Comparison of ENCODE assay signal across 16 mouse cellular contexts in the genomic region with DNA sequence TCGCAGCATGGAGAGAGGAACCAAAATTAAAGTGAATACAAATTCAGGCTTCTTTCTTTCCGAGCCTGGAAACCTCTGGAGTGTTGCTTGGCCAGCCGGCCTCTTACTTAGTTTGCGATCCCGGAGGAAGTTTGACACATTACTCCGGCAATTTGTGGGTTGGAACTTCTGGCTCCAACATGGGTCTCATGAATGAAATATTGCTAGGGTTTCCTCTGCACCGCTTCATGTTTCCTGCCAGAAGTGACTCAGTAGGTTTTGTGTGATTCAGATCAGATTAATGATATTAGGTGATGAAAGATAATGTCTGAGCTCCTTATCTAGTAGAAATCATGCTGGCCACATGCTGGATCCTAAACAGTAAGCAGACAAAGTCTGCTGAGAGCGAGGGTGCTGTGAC. TPM values are rescaled to one million over a fixed set of nuclear protein-coding genes. Genes with fewer than 3 reads are reported as not detected.
A peak's percentile ranks its signal among the peaks of the same experiment; 100 is the strongest.
DNase-seq lines count a peak whose midpoint lies in the region; ATAC-seq and TF ChIP-seq lines count a peak whose summit lies in the region.
"Had no signal": no experiment of that assay in that cellular context is flagged by ENCODE, and none has a peak within 500 bp of the region (broad histone marks: within the 10 kb centered on the region; RNA-seq: fewer than 3 reads in every experiment).

No protein-coding gene starts in this region.

- no peak overlapping the region for H3K9ac ChIP-seq in heart, postnatal 0 days (replicated peaks; ENCODE audit: low read depth, low read length)
- H3K9ac ChIP-seq in heart, embryonic 12.5 days: no peak overlapping the region
- H3K9ac ChIP-seq: forebrain, embryonic 15.5 days; neural tube, embryonic 15.5 days had no signal

- H3K4me3 ChIP-seq in heart, postnatal 0 days (ENCODE audit: low read depth, low read length): no peak overlapping the region
- H3K4me3 ChIP-seq in heart, embryonic 12.5 days: no peak overlapping the region
- H3K4me3 ChIP-seq: forebrain, embryonic 15.5 days; hindbrain, embryonic 10.5 days; layer of hippocampus, adult 2 months; neural tube, embryonic 15.5 days had no signal

- H3K4me2 ChIP-seq in heart, postnatal 0 days (ENCODE audit: low read depth, low read length): no peak overlapping the region
- H3K4me2 ChIP-seq in heart, embryonic 12.5 days: no peak overlapping the region
- H3K4me2 ChIP-seq: forebrain, embryonic 15.5 days; neural tube, embryonic 15.5 days had no signal

- ATAC-seq in heart, postnatal 0 days (ENCODE audit: insufficient read depth, low read depth): no peak
- no peak for ATAC-seq in heart, embryonic 12.5 days (ENCODE audit: insufficient number of reproducible peaks, low FRiP score)
- ATAC-seq: forebrain, embryonic 15.5 days had no signal

- 0 out of 2 replicates have a peak overlapping the region, but pooled peaks have one; percentile 32 for H3K27ac ChIP-seq in heart, postnatal 0 days (ENCODE audit: low read depth)
- no peak overlapping the region for H3K27ac ChIP-seq in heart, embryonic 12.5 days (ENCODE audit: poor library complexity, severe bottlenecking)
- H3K27ac ChIP-seq: forebrain, embryonic 15.5 days; hindbrain, embryonic 10.5 days; layer of hippocampus, adult 2 months; neural tube, embryonic 15.5 days had no signal

- H3K4me1 ChIP-seq in heart, postnatal 0 days (ENCODE audit: control insufficient read depth, insufficient read depth): peaks cover 34% of the 10 kb centered on the region
- H3K4me1 ChIP-seq in heart, embryonic 12.5 days (replicated peaks): peaks cover 49% of the 10 kb centered on the region
- H3K4me1 ChIP-seq: forebrain, embryonic 15.5 days had no signal

- H3K36me3 ChIP-seq in heart, postnatal 0 days (replicated peaks; ENCODE audit: control insufficient read depth, insufficient read depth, low read length): peaks cover 19% of the 10 kb centered on the region
- H3K36me3 ChIP-seq in heart, embryonic 12.5 days: peaks cover 38% of the 10 kb centered on the region
- H3K36me3 ChIP-seq: forebrain, embryonic 15.5 days had no signal

- 61% methylated on average over 8 of the region's 8 CpGs for WGBS in heart, postnatal 0 days
- 77% methylated on average over 8 of the region's 8 CpGs for WGBS in heart, embryonic 12.5 days

- no peaks in the 10 kb centered on the region for H3K9me3 ChIP-seq in heart, postnatal 0 days (replicated peaks; ENCODE audit: control insufficient read depth, low read length)
- H3K9me3 ChIP-seq in heart, embryonic 12.5 days (replicated peaks): no peaks in the 10 kb centered on the region
- H3K9me3 ChIP-seq: forebrain, embryonic 15.5 days; neural tube, embryonic 15.5 days had no signal

- no peak for TF ChIP-seq EP300 in heart, postnatal 0 days (IDR thresholded peaks at IDR 0.05; ENCODE audit: low read depth)

- DNase-seq in heart, postnatal 0 days (ENCODE audit: low spot score): no peak
- peak; percentile 23 for DNase-seq in testis, postnatal 10 days (ENCODE audit: low spot score)
- DNase-seq in testis, postnatal 14 days (ENCODE audit: low spot score): no peak
- peak; percentile 61 for DNase-seq in kidney, postnatal 14 days
- no peak for DNase-seq in layer of hippocampus, postnatal 14 days (ENCODE audit: low spot score in 2 of 2)
- no peak for DNase-seq in B cell, adult 2 months
- DNase-seq: cerebellum, adult 8-10 months; gastrocnemius, postnatal 36 days; midbrain, embryonic 14.5 days; right cerebral cortex, adult 18-20 months; thymus, postnatal 4 days had no signal

- H3K27me3 ChIP-seq in heart, postnatal 0 days (ENCODE audit: control insufficient read depth, insufficient read depth, low read length): no peaks in the 10 kb centered on the region
- no peaks in the 10 kb centered on the region for H3K27me3 ChIP-seq in heart, embryonic 12.5 days (replicated peaks)
- H3K27me3 ChIP-seq: forebrain, embryonic 15.5 days; neural tube, embryonic 15.5 days had no signal

- no peak for TF ChIP-seq CTCF in heart, postnatal 0 days (IDR thresholded peaks at IDR 0.05; ENCODE audit: low read depth)

RNA-seq across cellular contexts. Expression of gene D630039A03Rik, which starts 54.2 kb away (rescaled TPM):
- total RNA-seq in heart, postnatal 0 days (2014; rRNA removed; ENCODE audit: low replicate concordance): not detected in 2 replicates
- polyA plus RNA-seq in heart, postnatal 0 days (2015; fragmentation: Nextera tagmentation; extraction: Ambion mirVana): 0.08 and 0.10 TPM in 2 replicates
- 0.05 and 0.06 TPM in 2 replicates for polyA plus RNA-seq in heart, embryonic 12.5 days (2016; fragmentation: Nextera tagmentation; extraction: Ambion mirVana)
- total RNA-seq in layer of hippocampus, postnatal 14 days (2021): under 1 TPM; 0.26 to 0.48 TPM
- total RNA-seq: gastrocnemius, postnatal 36 days had no signal
- polyA plus RNA-seq: forebrain, embryonic 15.5 days had no signal

Comparison
In these comparisons a context has a peak if more than half of its experiments do, and no peak if none do; other contexts are left out.
1. DNase-seq: peak in testis, postnatal 10 days (single experiment) and kidney, postnatal 14 days (single experiment); none in heart, postnatal 0 days (single experiment), testis, postnatal 14 days (single experiment), layer of hippocampus, postnatal 14 days (0 of 2) and B cell, adult 2 months (0 of 2).